Mouse (Mus musculus) lung, adult 2 months (tissue): ENCODE measurements around the gene Cd163.

Source experiments
- CTCF ChIP-seq: fragments of 200-500 bp; IDR thresholded peaks from 2 replicates; pipeline ENCODE4 v1.5.1; 2011; ENCODE audit warnings: mild to moderate bottlenecking, low read length, control low read depth; ENCODE audit not compliant: insufficient read depth
- POLR2A ChIP-seq: fragments of 200-500 bp; IDR thresholded peaks from 2 replicates; pipeline ENCODE4 v1.6.1; 2011; ENCODE audit warnings: low read depth, mild to moderate bottlenecking, control low read depth, low read length, borderline replicate concordance; ENCODE audit errors: extremely low read depth

GRCm38 (mm10) chr6:124360549-124360948, 56.1 kb downstream of the Cd163 start:
- TF ChIP-seq CTCF (no peak), POLR2A (no peak)
